Mouse (Mus musculus) limb, embryonic 12.5 days (tissue): ENCODE results near the gene Adgrv1. TPM values are rescaled to one million over a fixed set of nuclear protein-coding genes. Genes with fewer than 3 reads are reported as not detected.
"Not testable (repeated sequence)": the region's sequence is repeated elsewhere in the genome, so short reads cannot be mapped to it uniquely, and the experiment has no call there.

Experiments used
- ATAC-seq: fragments of 200-750 bp; cut with Nextera tagmentation; 2 replicates; pipeline ENCODE4 v1.8.0; 2017; ENCODE audit warnings: low read depth, moderate TSS enrichment; ENCODE audit not compliant: insufficient number of reproducible peaks, insufficient read depth, low FRiP score, low TSS enrichment
- H3K27ac ChIP-seq: fragments of 300-500 bp; sonication (generic); 2 replicates; pipeline ENCODE4 v1.5.1; 2016; ENCODE audit warnings: mild to moderate bottlenecking, moderate library complexity
- H3K27me3 ChIP-seq: fragments of 300-500 bp; sonication (generic); 2 replicates; pipeline ENCODE4 v1.6.1; 2016; ENCODE audit warnings: mild to moderate bottlenecking, moderate library complexity
- H3K36me3 ChIP-seq: fragments of 300-500 bp; sonication (generic); 2 replicates; pipeline ENCODE4 v1.6.1; 2016; ENCODE audit warnings: mild to moderate bottlenecking, moderate library complexity
- H3K4me1 ChIP-seq: fragments of 300-500 bp; sonication (generic); replicated peaks from 2 replicates; pipeline ENCODE4 v1.6.1; 2016
- H3K4me2 ChIP-seq: fragments of 300-500 bp; sonication (generic); 2 replicates; pipeline ENCODE4 v1.6.1; 2016; ENCODE audit warnings: mild to moderate bottlenecking, moderate library complexity
- H3K4me3 ChIP-seq: fragments of 300-500 bp; sonication (generic); replicated peaks from 2 replicates; pipeline ENCODE4 v1.5.1; 2016; ENCODE audit warnings: mild to moderate bottlenecking
- H3K9ac ChIP-seq: fragments of 300-500 bp; sonication (generic); replicated peaks from 2 replicates; pipeline ENCODE4 v1.6.1; 2016; ENCODE audit warnings: mild to moderate bottlenecking, moderate library complexity
- H3K9me3 ChIP-seq: fragments of 300-500 bp; sonication (generic); 2 replicates; pipeline ENCODE4 v1.6.1; 2016; ENCODE audit warnings: mild to moderate bottlenecking, moderate library complexity
- WGBS: fragments of 180-500 bp; shearing (Covaris S2); methylation state at CpG from one replicate; pipeline ENCODE4 v1.1.7; 2016; 5-methylcytosine and 5-hydroxymethylcytosine counted together
- polyA plus RNA-seq: library from polyadenylated mRNA; unstranded; fragments of >200 nt; fragmentation: Nextera tagmentation; extraction: Ambion mirVana; gene quantifications from 2 replicates; pipeline ENCODE4 v1.2.1, GENCODE M21; 2016

Gene Adgrv1
- polyA plus RNA-seq, 1 experiment from 2014 or later, result 0.97 TPM

- Histone ChIP-seq H3K9me3 (no peaks in the 10 kb centered on the region), H3K4me3 (no peak overlapping the region), H3K4me1 (no peaks in the 10 kb centered on the region), H3K9ac (no peak overlapping the region), H3K4me2 (no peak overlapping the region), H3K36me3 (no peaks in the 10 kb centered on the region), H3K27me3 (no peaks in the 10 kb centered on the region), H3K27ac (no peak overlapping the region)
- ATAC-seq, result no peak
- WGBS, result 82% methylated on average over 2 of the region's 2 CpGs
These were observed 354.1 kb downstream of the Adgrv1 start for GRCm38 (mm10) chr13:81278669-81279350.

- Histone ChIP-seq H3K9ac (no peak overlapping the region), H3K9me3 (no peaks in the 10 kb centered on the region), H3K4me1 (no peaks in the 10 kb centered on the region), H3K27me3 (no peaks in the 10 kb centered on the region), H3K4me3 (no peak overlapping the region), H3K4me2 (no peak overlapping the region), H3K36me3 (no peaks in the 10 kb centered on the region), H3K27ac (no peak overlapping the region)
- ATAC-seq, result no peak
- WGBS, result 88% methylated on average over 1 of the region's 1 CpGs
These were observed 359.1 kb downstream of the Adgrv1 start for GRCm38 (mm10) chr13:81273837-81274236.

- H3K9ac ChIP-seq, result no peak overlapping the region
- ATAC-seq, result no peak
- no peak overlapping the region for H3K4me3 ChIP-seq
- H3K9me3 ChIP-seq, result no peaks in the 10 kb centered on the region
- no peak overlapping the region for H3K27ac ChIP-seq
- H3K36me3 ChIP-seq, result no peaks in the 10 kb centered on the region
- WGBS, result 87% methylated on average over 6 of the region's 6 CpGs
- H3K4me1 ChIP-seq, result no peaks in the 10 kb centered on the region
- no peaks in the 10 kb centered on the region for H3K27me3 ChIP-seq
- H3K4me2 ChIP-seq, result no peak overlapping the region
These were observed 362.6 kb downstream of the Adgrv1 start for GRCm38 (mm10) chr13:81270396-81270795.

- ATAC-seq, result no peak
- H3K9ac ChIP-seq, result no peak overlapping the region
- no peaks in the 10 kb centered on the region for H3K36me3 ChIP-seq
- 82% methylated on average over 6 of the region's 6 CpGs for WGBS
- no peak overlapping the region for H3K4me2 ChIP-seq
- H3K27me3 ChIP-seq, result no peaks in the 10 kb centered on the region
- no peaks in the 10 kb centered on the region for H3K4me1 ChIP-seq
- H3K9me3 ChIP-seq, result no peaks in the 10 kb centered on the region
- H3K27ac ChIP-seq, result no peak overlapping the region
- no peak overlapping the region for H3K4me3 ChIP-seq
These were observed 363.9 kb downstream of the Adgrv1 start for GRCm38 (mm10) chr13:81269056-81269455.

GRCm38 (mm10) chr13:81267489-81267888, 365.5 kb downstream of the Adgrv1 start:
- H3K36me3 ChIP-seq, result not testable (repeated sequence)

GRCm38 (mm10) chr13:81264465-81264864, 368.5 kb downstream of the Adgrv1 start:
- no peak overlapping the region for H3K27ac ChIP-seq
- ATAC-seq, result no peak
- 79% methylated on average over 1 of the region's 1 CpGs for WGBS

More at GRCm38 (mm10) chr13:81267489-81267888, 365.5 kb downstream of the Adgrv1 start:
- not testable (repeated sequence) for H3K4me3 ChIP-seq, H3K4me1 ChIP-seq, H3K27me3 ChIP-seq, H3K27ac ChIP-seq, H3K9ac ChIP-seq, H3K4me2 ChIP-seq, ATAC-seq, H3K9me3 ChIP-seq
- 86% methylated on average over 4 of the region's 4 CpGs for WGBS

GRCm38 (mm10) chr13:81241181-81241580, 391.8 kb downstream of the Adgrv1 start:
- 92% methylated on average over 2 of the region's 2 CpGs for WGBS
- no peaks in the 10 kb centered on the region for H3K4me1 ChIP-seq
- H3K9ac ChIP-seq, result no peak overlapping the region

More at GRCm38 (mm10) chr13:81264465-81264864, 368.5 kb downstream of the Adgrv1 start:
- no peaks in the 10 kb centered on the region for H3K4me1 ChIP-seq
- H3K27me3 ChIP-seq, result no peaks in the 10 kb centered on the region
- no peaks in the 10 kb centered on the region for H3K36me3 ChIP-seq
- H3K4me2 ChIP-seq, result no peak overlapping the region
- no peak overlapping the region for H3K9ac ChIP-seq
- H3K9me3 ChIP-seq, result no peaks in the 10 kb centered on the region
- H3K4me3 ChIP-seq, result no peak overlapping the region

GRCm38 (mm10) chr13:81239836-81240235, 393.1 kb downstream of the Adgrv1 start:
- Histone ChIP-seq H3K4me2 (no peak overlapping the region), H3K4me3 (no peak overlapping the region), H3K27me3 (no peaks in the 10 kb centered on the region), H3K36me3 (no peaks in the 10 kb centered on the region), H3K9me3 (no peaks in the 10 kb centered on the region), H3K4me1 (no peaks in the 10 kb centered on the region), H3K9ac (no peak overlapping the region), H3K27ac (no peak overlapping the region)
- ATAC-seq, result no peak
- 94% methylated on average over 10 of the region's 10 CpGs for WGBS

More at GRCm38 (mm10) chr13:81241181-81241580, 391.8 kb downstream of the Adgrv1 start:
- no peaks in the 10 kb centered on the region for H3K27me3 ChIP-seq
- no peak overlapping the region for H3K27ac ChIP-seq
- no peak overlapping the region for H3K4me2 ChIP-seq
- ATAC-seq, result no peak
- no peaks in the 10 kb centered on the region for H3K36me3 ChIP-seq
- no peak overlapping the region for H3K4me3 ChIP-seq
- H3K9me3 ChIP-seq, result no peaks in the 10 kb centered on the region

GRCm38 (mm10) chr13:81239427-81239826, 393.5 kb downstream of the Adgrv1 start:
- Histone ChIP-seq H3K27ac (no peak overlapping the region), H3K27me3 (no peaks in the 10 kb centered on the region)
- ATAC-seq, result no peak

GRCm38 (mm10) chr13:81238855-81239254, 394.1 kb downstream of the Adgrv1 start:
- Histone ChIP-seq H3K27me3 (no peaks in the 10 kb centered on the region), H3K4me3 (no peak overlapping the region), H3K9ac (no peak overlapping the region), H3K4me2 (no peak overlapping the region), H3K36me3 (no peaks in the 10 kb centered on the region), H3K9me3 (no peaks in the 10 kb centered on the region), H3K27ac (no peak overlapping the region), H3K4me1 (0 out of 2 replicates have a peak, but pooled peaks cover 3% of the 10 kb centered on the region)
- ATAC-seq, result no peak
- 86% methylated on average over 7 of the region's 7 CpGs for WGBS

More at GRCm38 (mm10) chr13:81239427-81239826, 393.5 kb downstream of the Adgrv1 start:
- H3K36me3 ChIP-seq, result no peaks in the 10 kb centered on the region
- H3K4me1 ChIP-seq, result no peaks in the 10 kb centered on the region
- no peak overlapping the region for H3K4me3 ChIP-seq
- H3K4me2 ChIP-seq, result no peak overlapping the region
- WGBS, result 88% methylated on average over 3 of the region's 3 CpGs
- H3K9me3 ChIP-seq, result no peaks in the 10 kb centered on the region
- no peak overlapping the region for H3K9ac ChIP-seq

- Histone ChIP-seq H3K9me3 (no peaks in the 10 kb centered on the region), H3K27ac (no peak overlapping the region), H3K9ac (no peak overlapping the region), H3K4me3 (no peak overlapping the region), H3K36me3 (no peaks in the 10 kb centered on the region), H3K4me1 (0 out of 2 replicates have a peak, but pooled peaks cover 3% of the 10 kb centered on the region), H3K4me2 (no peak overlapping the region), H3K27me3 (no peaks in the 10 kb centered on the region)
- no peak for ATAC-seq
- WGBS, result 79% methylated on average over 5 of the region's 5 CpGs
These were observed 395.0 kb downstream of the Adgrv1 start for GRCm38 (mm10) chr13:81237947-81238346.
